ENCODE assay signal across 24 mouse cellular contexts in genomic region chr13:36265342-36265744, GRCm38 (mm10).
DNase-seq lines count a peak whose midpoint lies in the region; ATAC-seq and TF ChIP-seq lines count a peak whose summit lies in the region.
"Had no signal": no experiment of that assay in that cellular context is flagged by ENCODE, and none has a peak within 500 bp of the region (broad histone marks: within the 10 kb centered on the region; RNA-seq: fewer than 3 reads in every experiment).

No protein-coding gene starts in this region.

- H3K36me3 ChIP-seq in forebrain, embryonic 13.5 days (ENCODE audit: poor library complexity, severe bottlenecking) = no peaks in the 10 kb centered on the region
- no peaks in the 10 kb centered on the region for H3K36me3 ChIP-seq in forebrain, embryonic 12.5 days (replicated peaks)
- H3K36me3 ChIP-seq in heart, embryonic 13.5 days = peaks cover 3% of the 10 kb centered on the region; the same call in 1 of the 2 replicates
- H3K36me3 ChIP-seq in lung, postnatal 0 days (ENCODE audit: insufficient read depth, low read length) = no peaks in the 10 kb centered on the region
- H3K36me3 ChIP-seq: embryonic facial prominence, embryonic 15.5 days; heart, embryonic 15.5 days; limb, embryonic 13.5 days; liver, embryonic 12.5 days had no signal

- 81% methylated on average over 3 of the region's 3 CpGs for WGBS in forebrain, embryonic 13.5 days
- WGBS in forebrain, embryonic 12.5 days = 79% methylated on average over 3 of the region's 3 CpGs
- WGBS in heart, embryonic 13.5 days = 56% methylated on average over 3 of the region's 3 CpGs
- 53% methylated on average over 3 of the region's 3 CpGs for WGBS in lung, postnatal 0 days
- 52% methylated on average over 3 of the region's 3 CpGs for WGBS in lung, adult 2 months

- DNase-seq in heart, adult 9 months (ENCODE audit: low spot score in 2 of 2) = no peak
- DNase-seq in lung, postnatal 0 days (ENCODE audit: low spot score) = peak; percentile 50
- DNase-seq in lung, adult 2 months = no peak
- peak; percentile 9 for DNase-seq in lung, postnatal 36 days
- DNase-seq in urinary bladder, adult 18-20 months (ENCODE audit: low spot score in 2 of 2) = no peak
- DNase-seq: adrenal gland, postnatal 10 days; cerebellum, adult 9-10 months; gastrocnemius, postnatal 25 days; heart, adult 2 months; heart, postnatal 36 days; kidney, adult 2 months; kidney, postnatal 14 days; layer of hippocampus, postnatal 36 days; thymus, adult 2 months; thymus, postnatal 4 days had no signal

- H3K4me2 ChIP-seq in forebrain, embryonic 13.5 days = no peak overlapping the region
- no peak overlapping the region for H3K4me2 ChIP-seq in forebrain, embryonic 12.5 days
- H3K4me2 ChIP-seq in heart, embryonic 13.5 days = no peak overlapping the region
- H3K4me2 ChIP-seq in lung, postnatal 0 days (replicated peaks; ENCODE audit: low read depth, low read length) = no peak overlapping the region
- H3K4me2 ChIP-seq: embryonic facial prominence, embryonic 15.5 days; heart, embryonic 15.5 days; hindbrain, embryonic 14.5 days; limb, embryonic 13.5 days; liver, embryonic 12.5 days had no signal

- no peak overlapping the region for H3K9ac ChIP-seq in forebrain, embryonic 13.5 days
- H3K9ac ChIP-seq in forebrain, embryonic 12.5 days = no peak overlapping the region
- 0 out of 2 replicates have a peak overlapping the region, but pooled peaks have one; percentile 33 for H3K9ac ChIP-seq in heart, embryonic 13.5 days
- H3K9ac ChIP-seq in lung, postnatal 0 days (replicated peaks; ENCODE audit: low read depth) = no peak overlapping the region
- H3K9ac ChIP-seq: embryonic facial prominence, embryonic 15.5 days; heart, embryonic 15.5 days; hindbrain, embryonic 14.5 days; limb, embryonic 13.5 days; liver, embryonic 12.5 days had no signal

- H3K4me3 ChIP-seq in forebrain, embryonic 13.5 days = no peak overlapping the region
- H3K4me3 ChIP-seq in forebrain, embryonic 12.5 days (replicated peaks) = no peak overlapping the region
- H3K4me3 ChIP-seq in heart, embryonic 13.5 days = no peak overlapping the region
- H3K4me3 ChIP-seq in lung, postnatal 0 days (ENCODE audit: low read depth, low read length) = no peak overlapping the region
- no peak overlapping the region for H3K4me3 ChIP-seq in lung, adult 2 months (replicated peaks; ENCODE audit: extremely low read depth, low read depth, low read length)
- H3K4me3 ChIP-seq: embryonic facial prominence, embryonic 15.5 days; heart, adult 2 months; heart, embryonic 15.5 days; limb, embryonic 13.5 days; liver, embryonic 12.5 days had no signal

- no peak for TF ChIP-seq CTCF in lung, postnatal 0 days (IDR thresholded peaks at IDR 0.05)
- no peak for TF ChIP-seq CTCF in lung, adult 2 months (IDR thresholded peaks at IDR 0.05; ENCODE audit: insufficient read depth, low read length)

- no peaks in the 10 kb centered on the region; the same call in 1 of the 2 replicates for H3K9me3 ChIP-seq in forebrain, embryonic 13.5 days (replicated peaks)
- no peaks in the 10 kb centered on the region; the same call in 1 of the 2 replicates for H3K9me3 ChIP-seq in forebrain, embryonic 12.5 days
- no peaks in the 10 kb centered on the region for H3K9me3 ChIP-seq in heart, embryonic 13.5 days
- H3K9me3 ChIP-seq in lung, postnatal 0 days (ENCODE audit: low read length) = no peaks in the 10 kb centered on the region
- H3K9me3 ChIP-seq: embryonic facial prominence, embryonic 15.5 days; heart, embryonic 15.5 days; limb, embryonic 13.5 days; liver, embryonic 12.5 days had no signal

- H3K27ac ChIP-seq in forebrain, embryonic 13.5 days = no peak overlapping the region
- no peak overlapping the region for H3K27ac ChIP-seq in forebrain, embryonic 12.5 days
- H3K27ac ChIP-seq in heart, embryonic 13.5 days (replicated peaks) = no peak overlapping the region
- H3K27ac ChIP-seq in lung, postnatal 0 days (ENCODE audit: low read length) = no peak overlapping the region
- H3K27ac ChIP-seq: embryonic facial prominence, embryonic 15.5 days; heart, adult 2 months; heart, embryonic 15.5 days; hindbrain, embryonic 14.5 days; limb, embryonic 13.5 days; liver, embryonic 12.5 days; macrophage had no signal

- no peak for TF ChIP-seq POLR2A in lung, adult 2 months (IDR thresholded peaks at IDR 0.05; ENCODE audit: borderline replicate concordance, extremely low read depth, low read depth, low read length)

- peak; percentile 16; the same call in 1 of the 2 replicates for ATAC-seq in forebrain, embryonic 13.5 days
- no peak for ATAC-seq in forebrain, embryonic 12.5 days (ENCODE audit: low FRiP score)
- no peak for ATAC-seq in heart, embryonic 13.5 days (ENCODE audit: extremely low read depth, insufficient number of reproducible peaks, low FRiP score, low TSS enrichment)
- ATAC-seq in lung, postnatal 0 days = peak; percentile 35; the same call in 1 of the 2 replicates
- ATAC-seq: liver, embryonic 12.5 days had no signal

- H3K4me1 ChIP-seq in forebrain, embryonic 13.5 days = peaks cover 14% of the 10 kb centered on the region
- peaks cover 8% of the 10 kb centered on the region for H3K4me1 ChIP-seq in forebrain, embryonic 12.5 days
- 0 out of 2 replicates have a peak, but pooled peaks cover 4% of the 10 kb centered on the region for H3K4me1 ChIP-seq in heart, embryonic 13.5 days
- H3K4me1 ChIP-seq in lung, postnatal 0 days (ENCODE audit: insufficient read depth, low read depth, low read length) = peaks cover 6% of the 10 kb centered on the region; the same call in 1 of the 2 replicates
- H3K4me1 ChIP-seq in lung, adult 2 months (ENCODE audit: control insufficient read depth, insufficient read depth, low read length) = peaks cover 2% of the 10 kb centered on the region; the same call in 1 of the 2 replicates
- H3K4me1 ChIP-seq: embryonic facial prominence, embryonic 15.5 days; heart, embryonic 15.5 days; limb, embryonic 13.5 days; liver, embryonic 12.5 days had no signal

- no peak for TF ChIP-seq EP300 in lung, postnatal 0 days (IDR thresholded peaks at IDR 0.05)

- no peaks in the 10 kb centered on the region for H3K27me3 ChIP-seq in forebrain, embryonic 13.5 days
- no peaks in the 10 kb centered on the region for H3K27me3 ChIP-seq in forebrain, embryonic 12.5 days
- H3K27me3 ChIP-seq in heart, embryonic 13.5 days (replicated peaks) = no peaks in the 10 kb centered on the region
- H3K27me3 ChIP-seq in lung, postnatal 0 days (replicated peaks; ENCODE audit: insufficient read depth, low read length) = no peaks in the 10 kb centered on the region
- H3K27me3 ChIP-seq: embryonic facial prominence, embryonic 15.5 days; heart, embryonic 15.5 days; limb, embryonic 13.5 days; liver, embryonic 12.5 days had no signal

Comparison
In these comparisons a context has a peak if more than half of its experiments do, and no peak if none do; other contexts are left out.
1. ATAC-seq: peak in forebrain, embryonic 13.5 days (single experiment) and lung, postnatal 0 days (single experiment); none in forebrain, embryonic 12.5 days (single experiment) and heart, embryonic 13.5 days (single experiment).
2. DNase-seq: peak in lung, postnatal 0 days (single experiment) and lung, postnatal 36 days (single experiment); none in heart, adult 9 months (0 of 2), lung, adult 2 months (single experiment) and urinary bladder, adult 18-20 months (0 of 2).